Mouse (Mus musculus) frontal cortex, adult (tissue): Measurements from ENCODE around the gene Cped1.

Experiments used
- ATAC-seq: cut with Nextera tagmentation; 2 replicates; pipeline ENCODE4 v1.9.2; 2017; ENCODE audit warnings: mild to moderate bottlenecking, moderate library complexity, mixed read lengths; ENCODE audit not compliant: low TSS enrichment

The Cped1 gene

GRCm38 (mm10) chr6:21985732-21986540 lies at the start of gene Cped1:
Gene Cped1 (plus strand): TSS chr6:21985916.
- ATAC-seq = peak; percentile 65

GRCm38 (mm10) chr6:21937981-21938635 lies 47.6 kb upstream of the Cped1 start:
- no peak for ATAC-seq

GRCm38 (mm10) chr6:21949226-21949731 lies 36.4 kb upstream of the Cped1 start, which contains the start of gene Ing3:
Gene Ing3 (plus strand): TSS chr6:21949571.
- peak; percentile 94 for ATAC-seq

- peak; percentile 90 for ATAC-seq
These were observed 35.8 kb upstream of the Cped1 start for GRCm38 (mm10) chr6:21949771-21950448.

- no peak for ATAC-seq
These were observed 35.0 kb upstream of the Cped1 start for GRCm38 (mm10) chr6:21950676-21951075.

GRCm38 (mm10) chr6:21955468-21955867 lies 30.2 kb upstream of the Cped1 start:
- ATAC-seq = no peak

GRCm38 (mm10) chr6:21958922-21959321 lies 26.8 kb upstream of the Cped1 start:
- ATAC-seq = no peak

GRCm38 (mm10) chr6:21959909-21960308 lies 25.8 kb upstream of the Cped1 start:
- ATAC-seq = no peak

GRCm38 (mm10) chr6:21977532-21977931 lies 8.2 kb upstream of the Cped1 start:
- no peak for ATAC-seq

- ATAC-seq = no peak
These were observed 4.6 kb upstream of the Cped1 start for GRCm38 (mm10) chr6:21981114-21981513.

- ATAC-seq = peak; percentile 82
These were observed 555 bp upstream of the Cped1 start for GRCm38 (mm10) chr6:21984990-21985731.

- no peak for ATAC-seq
These were observed 1.1 kb downstream of the Cped1 start for GRCm38 (mm10) chr6:21986660-21987331.

- ATAC-seq = no peak
These were observed 1.8 kb downstream of the Cped1 start for GRCm38 (mm10) chr6:21987554-21987953.

- ATAC-seq = no peak
These were observed 2.6 kb downstream of the Cped1 start for GRCm38 (mm10) chr6:21988296-21988695.

- ATAC-seq = no peak
These were observed 3.4 kb downstream of the Cped1 start for GRCm38 (mm10) chr6:21989081-21989480.

GRCm38 (mm10) chr6:21990181-21991135 lies 4.7 kb downstream of the Cped1 start:
- no peak for ATAC-seq

GRCm38 (mm10) chr6:21991151-21991550 lies 5.4 kb downstream of the Cped1 start:
- ATAC-seq = no peak

- ATAC-seq = no peak
These were observed 7.4 kb downstream of the Cped1 start for GRCm38 (mm10) chr6:21993070-21993469.

GRCm38 (mm10) chr6:21998131-21998530 lies 12.4 kb downstream of the Cped1 start:
- ATAC-seq = no peak

- no peak for ATAC-seq
These were observed 13.3 kb downstream of the Cped1 start for GRCm38 (mm10) chr6:21999025-21999424.
